10 mouse cellular contexts compared by ENCODE assay signal in genomic region chr1:66115330-66115729, GRCm38 (mm10). TPM values are rescaled to one million over a fixed set of nuclear protein-coding genes. Genes with fewer than 3 reads are reported as not detected.
DNase-seq lines count a peak whose midpoint lies in the region; ATAC-seq and TF ChIP-seq lines count a peak whose summit lies in the region.
"Had no signal": no experiment of that assay in that cellular context is flagged by ENCODE, and none has a peak within 500 bp of the region (broad histone marks: within the 10 kb centered on the region; RNA-seq: fewer than 3 reads in every experiment).

No protein-coding gene starts in this region.

- H3K27ac ChIP-seq in forebrain, postnatal 0 days (ENCODE audit: low read depth, low read length) = no peak overlapping the region
- no peak overlapping the region for H3K27ac ChIP-seq in forebrain, embryonic 10.5 days
- no peak overlapping the region for H3K27ac ChIP-seq in midbrain, postnatal 0 days (ENCODE audit: low read depth, low read length)
- H3K27ac ChIP-seq in midbrain, embryonic 15.5 days = no peak overlapping the region
- H3K27ac ChIP-seq: liver, embryonic 13.5 days had no signal

- H3K9me3 ChIP-seq in forebrain, postnatal 0 days (ENCODE audit: low read length) = no peaks in the 10 kb centered on the region
- H3K9me3 ChIP-seq in forebrain, embryonic 10.5 days = no peaks in the 10 kb centered on the region
- no peaks in the 10 kb centered on the region for H3K9me3 ChIP-seq in midbrain, postnatal 0 days (ENCODE audit: low read length)
- H3K9me3 ChIP-seq in midbrain, embryonic 15.5 days = no peaks in the 10 kb centered on the region
- H3K9me3 ChIP-seq: heart, embryonic 12.5 days; liver, embryonic 13.5 days had no signal

- no peaks in the 10 kb centered on the region for H3K36me3 ChIP-seq in forebrain, postnatal 0 days (ENCODE audit: insufficient read depth)
- H3K36me3 ChIP-seq in forebrain, embryonic 10.5 days (replicated peaks) = no peaks in the 10 kb centered on the region
- H3K36me3 ChIP-seq in midbrain, postnatal 0 days (ENCODE audit: insufficient read depth, low read length) = no peaks in the 10 kb centered on the region
- H3K36me3 ChIP-seq in midbrain, embryonic 15.5 days (replicated peaks) = no peaks in the 10 kb centered on the region
- H3K36me3 ChIP-seq: heart, embryonic 12.5 days; liver, embryonic 13.5 days had no signal

- H3K4me3 ChIP-seq in forebrain, postnatal 0 days (ENCODE audit: low read depth, low read length) = no peak overlapping the region
- no peak overlapping the region for H3K4me3 ChIP-seq in forebrain, embryonic 10.5 days
- H3K4me3 ChIP-seq in midbrain, postnatal 0 days (ENCODE audit: low read depth, low read length) = no peak overlapping the region
- H3K4me3 ChIP-seq in midbrain, embryonic 15.5 days = no peak overlapping the region
- H3K4me3 ChIP-seq: heart, embryonic 12.5 days; liver, embryonic 13.5 days had no signal

- no peak overlapping the region for H3K4me2 ChIP-seq in forebrain, postnatal 0 days (ENCODE audit: low read depth)
- H3K4me2 ChIP-seq in midbrain, postnatal 0 days (ENCODE audit: low read depth, low read length, poor library complexity, severe bottlenecking) = no peak overlapping the region
- no peak overlapping the region for H3K4me2 ChIP-seq in midbrain, embryonic 15.5 days
- H3K4me2 ChIP-seq: heart, embryonic 12.5 days; liver, embryonic 13.5 days had no signal

- no peak for ATAC-seq in forebrain, postnatal 0 days
- ATAC-seq in midbrain, postnatal 0 days (ENCODE audit: low FRiP score) = no peak
- ATAC-seq in midbrain, embryonic 15.5 days (replicated peaks) = no peak

- no peak overlapping the region for H3K9ac ChIP-seq in forebrain, postnatal 0 days
- no peak overlapping the region for H3K9ac ChIP-seq in midbrain, postnatal 0 days (replicated peaks; ENCODE audit: low read length, poor library complexity, severe bottlenecking)
- no peak overlapping the region for H3K9ac ChIP-seq in midbrain, embryonic 15.5 days
- H3K9ac ChIP-seq: heart, embryonic 12.5 days; liver, embryonic 13.5 days had no signal

- no peak for TF ChIP-seq CTCF in forebrain, postnatal 0 days (IDR thresholded peaks at IDR 0.05; ENCODE audit: low read depth)
- TF ChIP-seq CTCF in midbrain, postnatal 0 days (IDR thresholded peaks at IDR 0.05) = no peak

- 66% methylated on average over 3 of the region's 3 CpGs for WGBS in forebrain, postnatal 0 days
- 68% methylated on average over 3 of the region's 3 CpGs for WGBS in forebrain, embryonic 10.5 days
- WGBS in midbrain, postnatal 0 days = 40% methylated on average over 3 of the region's 3 CpGs
- 46% methylated on average over 3 of the region's 3 CpGs for WGBS in midbrain, embryonic 15.5 days

- peak; percentile 39 for DNase-seq in forebrain, postnatal 0 days
- DNase-seq in forebrain, embryonic 10.5 days (ENCODE audit: extremely low spot score, low spot score) = no peak
- DNase-seq in midbrain, postnatal 0 days (ENCODE audit: low spot score) = peak; percentile 23
- peak; percentile 29 to 80 for DNase-seq in frontal cortex, adult 2 months (ENCODE audit: extremely low spot score in 1 of 2, low spot score in 1 of 2)
- DNase-seq in telencephalon, adult 2 months (ENCODE audit: low read depth, low spot score) = peak; percentile 71
- no peak for DNase-seq in spleen, adult 12 weeks (ENCODE audit: low spot score)
- DNase-seq in gastrocnemius, adult 8-10 months (ENCODE audit: low spot score in 2 of 2) = no peak
- DNase-seq: liver, embryonic 13.5 days had no signal

- no peaks in the 10 kb centered on the region for H3K27me3 ChIP-seq in forebrain, postnatal 0 days (ENCODE audit: insufficient read depth, low read length)
- H3K27me3 ChIP-seq in forebrain, embryonic 10.5 days (ENCODE audit: poor library complexity, severe bottlenecking) = no peaks in the 10 kb centered on the region
- no peaks in the 10 kb centered on the region for H3K27me3 ChIP-seq in midbrain, postnatal 0 days (ENCODE audit: insufficient read depth, low read length)
- H3K27me3 ChIP-seq in midbrain, embryonic 15.5 days (replicated peaks) = no peaks in the 10 kb centered on the region
- H3K27me3 ChIP-seq: heart, embryonic 12.5 days; liver, embryonic 13.5 days had no signal

- peaks cover 2% of the 10 kb centered on the region; the same call in 1 of the 2 replicates for H3K4me1 ChIP-seq in forebrain, postnatal 0 days (ENCODE audit: insufficient read depth)
- no peaks in the 10 kb centered on the region for H3K4me1 ChIP-seq in forebrain, embryonic 10.5 days
- H3K4me1 ChIP-seq in midbrain, postnatal 0 days (ENCODE audit: insufficient read depth, low read length) = no peaks in the 10 kb centered on the region
- no peaks in the 10 kb centered on the region for H3K4me1 ChIP-seq in midbrain, embryonic 15.5 days
- H3K4me1 ChIP-seq: heart, embryonic 12.5 days; liver, embryonic 13.5 days had no signal

RNA-seq across cellular contexts. Expression of gene Map2, which starts 59.7 kb away (rescaled TPM):
- total RNA-seq in forebrain, postnatal 0 days (2014; rRNA removed) = 1,213 and 1,278 TPM in 2 replicates
- polyA plus RNA-seq in forebrain, postnatal 0 days (2015; fragmentation: Nextera tagmentation; extraction: Ambion mirVana) = 200 and 291 TPM in 2 replicates
- polyA plus RNA-seq in forebrain, embryonic 10.5 days (2016; fragmentation: Nextera tagmentation; extraction: Ambion mirVana) = 59.6 and 73.6 TPM in 2 replicates
- total RNA-seq in midbrain, postnatal 0 days (2014; rRNA removed) = 1,392 and 1,504 TPM in 2 replicates
- 292 and 341 TPM in 2 replicates for polyA plus RNA-seq in midbrain, postnatal 0 days (2015; fragmentation: Nextera tagmentation; extraction: Ambion mirVana)
- 425 and 464 TPM in 2 replicates for polyA plus RNA-seq in midbrain, embryonic 15.5 days (2015; fragmentation: Nextera tagmentation; extraction: Ambion mirVana)
- 473 and 532 TPM in 2 replicates for polyA plus RNA-seq in frontal cortex, adult 2 months (2012; rRNA removed)
- total RNA-seq in gastrocnemius, adult 8-10 months (2022) = 1 to 10 TPM; 1.6 to 3.2 (median 2.1) TPM

Comparison
In these comparisons a context has a peak if more than half of its experiments do, and no peak if none do; other contexts are left out.
1. DNase-seq: peak in forebrain, postnatal 0 days (single experiment), midbrain, postnatal 0 days (single experiment), frontal cortex, adult 2 months (2 of 2) and telencephalon, adult 2 months (single experiment); none in forebrain, embryonic 10.5 days (single experiment), spleen, adult 12 weeks (single experiment) and gastrocnemius, adult 8-10 months (0 of 2).